Mouse (Mus musculus): ENCODE data around the gene Ccnd3. TPM values are rescaled to one million over a fixed set of nuclear protein-coding genes. Genes with fewer than 3 reads are reported as not detected.

The Ccnd3 gene
- polyA plus RNA-seq, 1 experiment = 181 TPM

- Histone ChIP-seq H3K36me3 (ENCODE audit: control insufficient read depth, insufficient read depth, low read length, poor library complexity, severe bottlenecking) (peaks cover 10% of the 10 kb centered on the region), H3K9me3 (replicated peaks; ENCODE audit: control insufficient read depth, insufficient read depth, low read length, poor library complexity, severe bottlenecking) (no peaks in the 10 kb centered on the region), H3K4me1 (ENCODE audit: control insufficient read depth, insufficient read depth, low read length) (peaks cover 10% of the 10 kb centered on the region), H3K4me3 (ENCODE audit: low read depth, low read length) (no peak overlapping the region), H3K27me3 (ENCODE audit: control insufficient read depth, insufficient read depth, low read length, poor library complexity, severe bottlenecking) (no peaks in the 10 kb centered on the region), H3K9ac (ENCODE audit: low read depth, poor library complexity, severe bottlenecking) (no peak overlapping the region), H3K27ac (ENCODE audit: insufficient read depth, low read length) (peak overlapping the region; percentile 39)
- TF ChIP-seq POLR2A (IDR thresholded peaks at IDR 0.05; ENCODE audit: insufficient read depth, low read length) = no peak
- TF ChIP-seq EP300 (IDR thresholded peaks at IDR 0.05; ENCODE audit: insufficient read depth, low read depth, low read length) = no peak
- no peak for TF ChIP-seq CTCF (IDR thresholded peaks at IDR 0.05; ENCODE audit: low read depth, low read length)
Measured at GRCm38 (mm10) chr17:47484993-47485392, 19.9 kb upstream of the Ccnd3 start.

- H3K9me3 ChIP-seq (replicated peaks; ENCODE audit: control insufficient read depth, insufficient read depth, low read length, poor library complexity, severe bottlenecking) = no peaks in the 10 kb centered on the region
- no peak overlapping the region for H3K27ac ChIP-seq (ENCODE audit: insufficient read depth, low read length)
- H3K27me3 ChIP-seq (ENCODE audit: control insufficient read depth, insufficient read depth, low read length, poor library complexity, severe bottlenecking) = no peaks in the 10 kb centered on the region
- no peak overlapping the region for H3K9ac ChIP-seq (ENCODE audit: low read depth, poor library complexity, severe bottlenecking)
- TF ChIP-seq POLR2A (IDR thresholded peaks at IDR 0.05; ENCODE audit: insufficient read depth, low read length) (no peak), EP300 (IDR thresholded peaks at IDR 0.05; ENCODE audit: insufficient read depth, low read depth, low read length) (no peak), CTCF (IDR thresholded peaks at IDR 0.05; ENCODE audit: low read depth, low read length) (no peak)
- peaks cover 10% of the 10 kb centered on the region for H3K4me1 ChIP-seq (ENCODE audit: control insufficient read depth, insufficient read depth, low read length)
- no peak overlapping the region for H3K4me3 ChIP-seq (ENCODE audit: low read depth, low read length)
- H3K36me3 ChIP-seq (ENCODE audit: control insufficient read depth, insufficient read depth, low read length, poor library complexity, severe bottlenecking) = peaks cover 14% of the 10 kb centered on the region
Measured at GRCm38 (mm10) chr17:47485791-47486190, 19.1 kb upstream of the Ccnd3 start.

GRCm38 (mm10) chr17:47490791-47491190 is 14.1 kb upstream of the Ccnd3 start:
- no peaks in the 10 kb centered on the region for H3K9me3 ChIP-seq (replicated peaks; ENCODE audit: control insufficient read depth, insufficient read depth, low read length, poor library complexity, severe bottlenecking)
- H3K4me3 ChIP-seq (ENCODE audit: low read depth, low read length) = no peak overlapping the region
- H3K9ac ChIP-seq (ENCODE audit: low read depth, poor library complexity, severe bottlenecking) = no peak overlapping the region
- H3K4me1 ChIP-seq (ENCODE audit: control insufficient read depth, insufficient read depth, low read length) = peaks cover 4% of the 10 kb centered on the region
- no peaks in the 10 kb centered on the region for H3K27me3 ChIP-seq (ENCODE audit: control insufficient read depth, insufficient read depth, low read length, poor library complexity, severe bottlenecking)
- peaks cover 48% of the 10 kb centered on the region for H3K36me3 ChIP-seq (ENCODE audit: control insufficient read depth, insufficient read depth, low read length, poor library complexity, severe bottlenecking)
- TF ChIP-seq EP300 (IDR thresholded peaks at IDR 0.05; ENCODE audit: insufficient read depth, low read depth, low read length) = no peak
- TF ChIP-seq CTCF (IDR thresholded peaks at IDR 0.05; ENCODE audit: low read depth, low read length) = peak; percentile 39
- H3K27ac ChIP-seq (ENCODE audit: insufficient read depth, low read length) = no peak overlapping the region

- Histone ChIP-seq H3K9ac (ENCODE audit: low read depth, poor library complexity, severe bottlenecking) (no peak overlapping the region), H3K36me3 (ENCODE audit: control insufficient read depth, insufficient read depth, low read length, poor library complexity, severe bottlenecking) (peaks cover 57% of the 10 kb centered on the region), H3K9me3 (replicated peaks; ENCODE audit: control insufficient read depth, insufficient read depth, low read length, poor library complexity, severe bottlenecking) (no peaks in the 10 kb centered on the region), H3K4me3 (ENCODE audit: low read depth, low read length) (no peak overlapping the region), H3K27ac (ENCODE audit: insufficient read depth, low read length) (no peak overlapping the region), H3K4me1 (ENCODE audit: control insufficient read depth, insufficient read depth, low read length) (peaks cover 2% of the 10 kb centered on the region), H3K27me3 (ENCODE audit: control insufficient read depth, insufficient read depth, low read length, poor library complexity, severe bottlenecking) (no peaks in the 10 kb centered on the region)
- TF ChIP-seq EP300 (IDR thresholded peaks at IDR 0.05; ENCODE audit: insufficient read depth, low read depth, low read length) (no peak), CTCF (IDR thresholded peaks at IDR 0.05; ENCODE audit: low read depth, low read length) (no peak), POLR2A (IDR thresholded peaks at IDR 0.05; ENCODE audit: insufficient read depth, low read length) (no peak)
Measured at GRCm38 (mm10) chr17:47492731-47493130, 12.1 kb upstream of the Ccnd3 start.

GRCm38 (mm10) chr17:47493653-47494052 is 11.2 kb upstream of the Ccnd3 start:
- no peaks in the 10 kb centered on the region for H3K4me1 ChIP-seq (ENCODE audit: control insufficient read depth, insufficient read depth, low read length)
- TF ChIP-seq POLR2A (IDR thresholded peaks at IDR 0.05; ENCODE audit: insufficient read depth, low read length) (no peak), CTCF (IDR thresholded peaks at IDR 0.05; ENCODE audit: low read depth, low read length) (no peak), EP300 (IDR thresholded peaks at IDR 0.05; ENCODE audit: insufficient read depth, low read depth, low read length) (no peak)
- no peak overlapping the region for H3K27ac ChIP-seq (ENCODE audit: insufficient read depth, low read length)
- peaks cover 65% of the 10 kb centered on the region for H3K36me3 ChIP-seq (ENCODE audit: control insufficient read depth, insufficient read depth, low read length, poor library complexity, severe bottlenecking)
- H3K4me3 ChIP-seq (ENCODE audit: low read depth, low read length) = no peak overlapping the region
- H3K9me3 ChIP-seq (replicated peaks; ENCODE audit: control insufficient read depth, insufficient read depth, low read length, poor library complexity, severe bottlenecking) = no peaks in the 10 kb centered on the region
- H3K9ac ChIP-seq (ENCODE audit: low read depth, poor library complexity, severe bottlenecking) = no peak overlapping the region
- H3K27me3 ChIP-seq (ENCODE audit: control insufficient read depth, insufficient read depth, low read length, poor library complexity, severe bottlenecking) = no peaks in the 10 kb centered on the region

- Histone ChIP-seq H3K4me3 (ENCODE audit: low read depth, low read length) (no peak overlapping the region), H3K36me3 (ENCODE audit: control insufficient read depth, insufficient read depth, low read length, poor library complexity, severe bottlenecking) (peaks cover 67% of the 10 kb centered on the region), H3K27ac (ENCODE audit: insufficient read depth, low read length) (no peak overlapping the region), H3K27me3 (ENCODE audit: control insufficient read depth, insufficient read depth, low read length, poor library complexity, severe bottlenecking) (no peaks in the 10 kb centered on the region), H3K4me1 (ENCODE audit: control insufficient read depth, insufficient read depth, low read length) (no peaks in the 10 kb centered on the region), H3K9ac (ENCODE audit: low read depth, poor library complexity, severe bottlenecking) (no peak overlapping the region), H3K9me3 (replicated peaks; ENCODE audit: control insufficient read depth, insufficient read depth, low read length, poor library complexity, severe bottlenecking) (no peaks in the 10 kb centered on the region)
- TF ChIP-seq POLR2A (IDR thresholded peaks at IDR 0.05; ENCODE audit: insufficient read depth, low read length) (no peak), CTCF (IDR thresholded peaks at IDR 0.05; ENCODE audit: low read depth, low read length) (no peak), EP300 (IDR thresholded peaks at IDR 0.05; ENCODE audit: insufficient read depth, low read depth, low read length) (no peak)
Measured at GRCm38 (mm10) chr17:47494132-47494531, 10.7 kb upstream of the Ccnd3 start.
